Mouse (Mus musculus) G1E (cell line): ENCODE data around the gene Ccdc3. TPM values are rescaled to one million over a fixed set of nuclear protein-coding genes. Genes with fewer than 3 reads are reported as not detected.

Experiments
- ATAC-seq: 2 replicates; pipeline ENCODE4 v1.8.0; 2016; ENCODE audit warnings: mild to moderate bottlenecking; ENCODE audit not compliant: insufficient number of reproducible peaks, poor library complexity, low FRiP score, severe bottlenecking; ENCODE audit errors: extremely low read depth
- DNase-seq: peaks from one replicate; pipeline ENCODE4 v3.0.0; 2012; ENCODE audit warnings: low spot score
- H3K27me3 ChIP-seq: 2 replicates; pipeline ENCODE4 v1.6.1; 2012; ENCODE audit warnings: mild to moderate bottlenecking, low read length, inconsistent platforms; ENCODE audit not compliant: insufficient read depth
- H3K36me3 ChIP-seq: replicated peaks from 2 replicates; pipeline ENCODE3; 2012; ENCODE audit warnings: mild to moderate bottlenecking, inconsistent platforms
- H3K4me1 ChIP-seq: 2 replicates; pipeline ENCODE4 v1.6.1; 2012; ENCODE audit warnings: low read depth, low read length, inconsistent platforms, mixed read lengths; ENCODE audit not compliant: insufficient read depth
- H3K4me3 ChIP-seq: 2 replicates; pipeline ENCODE4 v1.5.1; 2012; ENCODE audit warnings: low read depth, mild to moderate bottlenecking, inconsistent platforms, low read length, moderate library complexity, mixed read lengths
- H3K9me3 ChIP-seq: replicated peaks from 2 replicates; pipeline ENCODE4 v1.6.1; 2012; ENCODE audit warnings: inconsistent platforms
- CTCF ChIP-seq: IDR thresholded peaks from 2 replicates; pipeline ENCODE4 v1.5.1; 2012; ENCODE audit warnings: low read depth, low read length, inconsistent platforms, mixed read lengths
- GATA1 ChIP-seq: IDR thresholded peaks from 2 replicates; pipeline ENCODE4 v1.6.1; 2012; ENCODE audit warnings: borderline replicate concordance, low read length, inconsistent platforms, mixed read lengths
- GATA2 ChIP-seq: IDR thresholded peaks from 2 replicates; pipeline ENCODE4 v1.6.1; 2012; ENCODE audit warnings: low read depth, low read length, inconsistent platforms, borderline replicate concordance
- POLR2AphosphoS5 ChIP-seq: IDR thresholded peaks from 2 replicates; pipeline ENCODE4 v1.6.1; 2012; ENCODE audit warnings: low read depth, low read length, inconsistent platforms; ENCODE audit not compliant: insufficient replicate concordance
- TAL1 ChIP-seq: conservative IDR thresholded peaks from 2 replicates; pipeline ENCODE4 v1.6.1; 2012; ENCODE audit warnings: low read depth, low read length, inconsistent platforms, mixed read lengths
- polyA plus RNA-seq: library from polyadenylated mRNA; stranded (reverse); fragments of >175 nt; gene quantifications from 2 replicates; pipeline ENCODE4 v1.2.3, GENCODE M21; 2012
- total RNA-seq, 2 experiments: library from RNA; stranded (forward) in 1 of 2; stranded (reverse) in 1 of 2; fragments of 200-1000 nt in 1 of 2; fragments of >200 nt in 1 of 2; fragmentation: Nextera tagmentation in 1 of 2; gene quantifications; 2 replicates each; pipeline ENCODE4 v1.2.3; 2014 to 2017

Ccdc3 gene
- total and polyA plus RNA-seq, 3 experiments, result not detected

DNA sequence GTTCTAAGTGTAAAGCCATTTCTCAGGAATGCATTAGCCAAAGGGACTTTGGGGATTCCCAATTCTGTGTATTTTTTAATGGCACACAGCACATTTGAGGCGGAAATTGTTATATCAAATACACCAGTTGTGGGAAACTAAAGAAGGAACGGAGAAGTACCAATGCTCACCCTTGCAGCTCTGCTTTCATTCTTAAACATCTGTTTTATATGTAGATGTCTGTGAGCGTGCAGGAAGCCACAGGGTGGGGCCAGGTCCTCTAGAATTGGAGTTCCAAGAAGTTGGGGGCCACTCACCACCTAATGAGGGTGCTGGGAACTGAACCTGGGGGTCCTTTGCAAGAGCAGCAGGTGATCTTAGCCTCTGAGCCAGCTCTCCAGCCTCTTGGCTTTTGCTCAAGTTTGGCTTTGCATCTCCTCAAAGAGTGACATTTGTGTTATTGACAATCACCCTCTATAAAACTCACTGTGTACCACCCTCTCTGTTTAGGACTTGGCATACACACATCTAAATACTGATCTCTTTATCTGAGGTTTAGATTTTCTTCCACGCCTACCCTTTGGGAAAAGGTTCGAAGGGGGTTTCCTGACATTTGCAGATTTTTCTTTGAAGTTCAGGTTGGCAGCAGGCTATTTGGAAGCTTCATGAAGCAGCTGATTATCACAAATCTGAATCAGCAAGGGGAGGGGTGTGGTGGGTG is 33.9 kb downstream of the Ccdc3 start:
- H3K4me1 ChIP-seq, result no peaks in the 10 kb centered on the region

DNA sequence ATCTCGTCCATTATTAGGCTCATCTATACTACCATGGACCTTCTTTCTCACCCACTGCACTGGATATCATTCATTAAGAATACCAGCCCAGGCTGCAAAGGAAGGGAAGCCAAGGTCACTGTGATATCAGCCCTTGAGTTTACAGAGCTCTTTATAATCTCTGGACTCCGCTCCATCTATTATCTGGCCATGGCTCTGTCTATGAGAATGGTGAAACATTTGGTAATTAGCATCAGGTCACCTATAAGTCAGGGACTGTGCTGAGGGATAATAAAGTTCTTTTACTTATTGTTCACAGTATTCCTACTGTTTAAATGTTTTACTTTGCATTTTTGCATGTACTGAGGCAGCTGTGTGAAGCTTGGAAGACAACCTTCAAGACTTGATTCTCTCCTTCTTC is 35.2 kb downstream of the Ccdc3 start:
- DNase-seq, result no peak

More for the DNA sequence above, 33.9 kb downstream of the Ccdc3 start:
- Histone ChIP-seq H3K4me3 (no peak overlapping the region), H3K27me3 (no peaks in the 10 kb centered on the region), H3K36me3 (no peaks in the 10 kb centered on the region), H3K9me3 (no peaks in the 10 kb centered on the region)
- TF ChIP-seq GATA1 (no peak), GATA2 (no peak), TAL1 (no peak), CTCF (no peak), POLR2AphosphoS5 (no peak)
- ATAC-seq, result no peak
- DNase-seq, result no peak

DNA sequence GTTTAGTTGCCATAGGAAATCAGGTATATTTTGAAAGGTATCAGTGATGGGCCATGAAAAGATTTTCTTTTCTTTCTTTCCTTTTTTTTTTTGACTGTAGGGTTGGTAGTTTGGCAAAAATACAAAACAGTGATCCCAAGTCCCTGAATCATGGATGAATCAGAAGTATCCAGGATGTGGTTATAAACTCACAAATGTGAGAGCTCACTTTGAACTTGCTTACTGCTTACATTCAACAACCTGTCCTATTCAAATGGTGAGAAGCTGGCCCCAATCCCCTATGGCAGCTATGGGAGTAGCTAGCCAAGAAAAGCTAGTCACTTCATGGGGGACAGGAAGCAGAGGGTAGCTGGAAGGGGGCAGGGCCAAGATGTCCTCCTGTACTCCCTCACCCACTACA is 37.1 kb downstream of the Ccdc3 start:
- no peaks in the 10 kb centered on the region for H3K4me1 ChIP-seq
- no peaks in the 10 kb centered on the region for H3K36me3 ChIP-seq
- no peak for TF ChIP-seq POLR2AphosphoS5
- TF ChIP-seq CTCF, result no peak
- TF ChIP-seq GATA2, result no peak
- no peak for TF ChIP-seq TAL1
- no peak for TF ChIP-seq GATA1
- no peak for DNase-seq
- H3K4me3 ChIP-seq, result no peak overlapping the region
- no peak for ATAC-seq
- no peaks in the 10 kb centered on the region for H3K9me3 ChIP-seq
- 0 out of 2 replicates have a peak, but pooled peaks cover 6% of the 10 kb centered on the region for H3K27me3 ChIP-seq

More for the DNA sequence above, 35.2 kb downstream of the Ccdc3 start:
- TF ChIP-seq GATA1 (no peak), CTCF (no peak), POLR2AphosphoS5 (no peak)
- Histone ChIP-seq H3K4me1 (no peaks in the 10 kb centered on the region), H3K9me3 (no peaks in the 10 kb centered on the region), H3K4me3 (no peak overlapping the region), H3K36me3 (no peaks in the 10 kb centered on the region), H3K27me3 (0 out of 2 replicates have a peak, but pooled peaks cover 5% of the 10 kb centered on the region)
- no peak for ATAC-seq

DNA sequence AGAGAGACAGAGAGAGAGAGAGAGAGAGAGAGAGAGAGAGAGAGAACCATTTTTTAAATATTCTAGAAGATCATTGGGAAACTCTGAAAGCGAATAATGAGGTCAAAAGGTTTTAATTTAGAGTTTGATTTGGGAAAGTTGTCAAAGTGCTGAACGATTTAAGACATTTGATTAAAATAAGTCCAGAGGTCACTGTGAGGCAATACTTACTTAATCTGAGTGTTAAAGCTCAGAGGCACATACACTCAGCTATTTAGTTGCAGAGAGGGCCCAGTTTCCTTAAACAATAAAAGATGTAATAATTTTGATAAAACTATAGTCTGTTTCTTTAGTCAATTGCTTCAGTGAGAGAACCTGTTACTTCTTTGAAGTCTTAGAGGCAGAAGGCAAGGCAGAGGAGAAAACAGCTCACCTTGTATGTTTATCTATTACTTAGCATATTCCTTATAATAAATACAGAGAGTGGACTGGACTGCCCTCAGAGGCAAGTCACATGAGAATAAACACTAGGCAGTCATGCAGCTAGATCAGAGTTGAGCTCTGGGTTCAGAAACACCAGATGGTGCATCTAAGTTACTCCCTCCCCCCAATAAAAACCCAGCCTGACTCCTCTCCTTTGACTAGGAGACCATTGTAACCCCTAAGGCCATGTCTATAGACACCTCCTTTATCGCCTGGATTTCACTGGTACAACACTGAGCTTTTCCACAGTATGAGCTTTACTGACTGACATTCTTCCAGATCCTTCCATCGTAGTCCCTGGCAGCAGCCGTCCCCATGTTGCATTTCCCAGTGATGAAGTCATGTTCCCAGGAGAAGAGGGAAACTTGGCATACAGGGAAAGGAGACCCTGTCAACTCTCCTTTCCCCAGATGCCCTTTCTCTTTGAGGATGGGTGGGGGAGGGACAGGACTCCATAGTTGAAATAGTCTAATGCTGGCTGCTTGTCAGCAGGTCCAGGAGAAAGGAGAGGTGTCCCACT is 44.2 kb downstream of the Ccdc3 start:
- H3K4me3 ChIP-seq, result no peak overlapping the region
- no peaks in the 10 kb centered on the region for H3K36me3 ChIP-seq
- peaks cover 15% of the 10 kb centered on the region for H3K27me3 ChIP-seq
- H3K9me3 ChIP-seq, result no peaks in the 10 kb centered on the region
- no peak for TF ChIP-seq GATA2
- no peak for TF ChIP-seq CTCF
- TF ChIP-seq GATA1, result no peak
- no peak for TF ChIP-seq POLR2AphosphoS5
- no peak for TF ChIP-seq TAL1
- no peaks in the 10 kb centered on the region for H3K4me1 ChIP-seq
- ATAC-seq, result no peak
- no peak for DNase-seq

DNA sequence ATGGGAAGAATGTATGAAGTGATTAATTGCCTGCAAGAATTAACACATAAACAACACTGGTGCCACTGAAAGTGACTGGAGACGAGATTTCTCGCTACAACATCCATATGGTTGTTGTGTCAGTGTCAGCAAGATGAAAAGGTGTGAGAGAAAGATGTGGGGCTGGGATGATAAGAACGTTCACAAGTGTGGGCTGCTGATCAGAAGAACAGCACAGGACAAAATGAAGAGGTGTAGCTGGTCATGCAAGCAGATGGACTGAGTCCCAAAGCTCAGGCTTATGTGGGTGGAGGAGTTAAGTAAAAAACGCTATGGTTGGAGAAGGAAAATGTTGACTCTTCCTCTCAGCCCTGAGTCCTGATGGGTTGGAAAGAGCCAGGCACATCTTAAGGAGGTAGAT is 46.6 kb downstream of the Ccdc3 start:
- Histone ChIP-seq H3K9me3 (no peaks in the 10 kb centered on the region), H3K36me3 (no peaks in the 10 kb centered on the region), H3K27me3 (peaks cover 10% of the 10 kb centered on the region), H3K4me1 (no peaks in the 10 kb centered on the region), H3K4me3 (no peak overlapping the region)
- TF ChIP-seq POLR2AphosphoS5 (no peak), TAL1 (no peak), GATA1 (no peak), CTCF (no peak), GATA2 (no peak)
- no peak for DNase-seq
- ATAC-seq, result no peak

DNA sequence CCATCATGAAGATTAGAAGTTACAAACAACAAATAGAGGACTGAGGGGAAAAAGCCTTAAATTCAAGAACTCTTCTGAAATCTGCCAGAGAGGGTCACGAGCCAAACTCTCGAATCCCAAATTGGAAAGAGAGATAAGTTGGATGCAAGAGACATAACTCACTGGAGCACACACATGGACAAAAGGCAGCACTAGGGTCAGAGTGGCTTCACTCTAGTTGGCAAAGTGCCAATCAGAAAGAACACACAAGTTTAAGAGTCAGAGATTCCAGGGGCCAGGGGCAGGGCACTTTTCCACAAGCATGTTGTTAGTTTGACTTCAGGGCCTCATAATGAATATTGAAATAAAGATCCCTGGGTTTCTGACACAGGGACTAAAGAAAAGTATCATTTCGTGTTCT is 48.1 kb downstream of the Ccdc3 start:
- Histone ChIP-seq H3K9me3 (no peaks in the 10 kb centered on the region), H3K4me1 (no peaks in the 10 kb centered on the region), H3K36me3 (no peaks in the 10 kb centered on the region), H3K27me3 (peaks cover 5% of the 10 kb centered on the region; the same call in 1 of the 2 replicates), H3K4me3 (no peak overlapping the region)
- ATAC-seq (no peak), DNase-seq (no peak)
- no peak for TF ChIP-seq GATA1
- no peak for TF ChIP-seq POLR2AphosphoS5
- no peak for TF ChIP-seq CTCF
- no peak for TF ChIP-seq TAL1
- TF ChIP-seq GATA2, result no peak
